Mouse (Mus musculus) CH12.LX (cell line): ENCODE measurements around the gene Parm1. TPM values are rescaled to one million over a fixed set of nuclear protein-coding genes. Genes with fewer than 3 reads are reported as not detected.

Experiments used
- DNase-seq: peaks from one replicate; pipeline ENCODE4 v3.0.0-alpha.2; 2013; ENCODE audit errors: extremely low read depth
- H3K27ac ChIP-seq: 2 replicates; pipeline ENCODE4 v1.5.1; 2012; ENCODE audit warnings: low read depth, mild to moderate bottlenecking, control low read depth, moderate library complexity; ENCODE audit not compliant: insufficient read depth
- H3K27me3 ChIP-seq: replicated peaks from 2 replicates; pipeline ENCODE3; 2012; ENCODE audit warnings: inconsistent platforms
- H3K36me3 ChIP-seq, 2 experiments: replicated peaks in 1 of 2; 2 replicates each; pipeline versions ENCODE3 to v1.6.1; 2012; ENCODE audit warnings: inconsistent platforms in 1 of 2, low read length in 1 of 2, mild to moderate bottlenecking in 1 of 2, mixed read lengths in 1 of 2, moderate library complexity in 1 of 2; ENCODE audit not compliant: control insufficient read depth in 1 of 2, insufficient read depth in 1 of 2
- H3K4me1 ChIP-seq, 2 experiments: 2 replicates each; pipeline ENCODE4 v1.6.1; 2012; ENCODE audit warnings: inconsistent platforms in 1 of 2, moderate library complexity in 1 of 2; ENCODE audit not compliant: insufficient read depth in 2 of 2, control insufficient read depth in 1 of 2
- H3K4me2 ChIP-seq: 2 replicates; pipeline ENCODE4 v1.6.1; 2012; ENCODE audit warnings: low read depth, mild to moderate bottlenecking, control low read depth; ENCODE audit not compliant: poor library complexity, insufficient read depth, severe bottlenecking
- H3K4me3 ChIP-seq, 3 experiments: fragments of 150-350 bp in 1 of 3; sonication (generic) in 1 of 3; replicated peaks in 1 of 3; 2 replicates each; pipeline versions ENCODE3 to v1.5.1; 2011 to 2012; ENCODE audit warnings: low read depth in 2 of 3, low read length in 2 of 3, mild to moderate bottlenecking in 2 of 3, moderate library complexity in 2 of 3, control low read depth in 1 of 3, improper control_type of control experiment in 1 of 3, inconsistent platforms in 1 of 3, mixed read lengths in 1 of 3; ENCODE audit not compliant: poor library complexity in 1 of 3
- H3K79me2 ChIP-seq: replicated peaks from 2 replicates; pipeline ENCODE4 v1.6.1; 2012; ENCODE audit warnings: mild to moderate bottlenecking, moderate library complexity; ENCODE audit not compliant: control insufficient read depth, poor library complexity, insufficient read depth, severe bottlenecking; ENCODE audit errors: extremely low read depth
- H3K9ac ChIP-seq: 2 replicates; pipeline ENCODE4 v1.6.1; 2012; ENCODE audit warnings: low read depth, mild to moderate bottlenecking, control low read depth, moderate library complexity; ENCODE audit not compliant: insufficient read depth
- H3K9me3 ChIP-seq: replicated peaks from 2 replicates; pipeline ENCODE3; 2012; ENCODE audit warnings: low read length, inconsistent platforms, mixed read lengths
- CHD1 ChIP-seq: IDR thresholded peaks from 2 replicates; pipeline ENCODE4 v1.6.1; 2012; ENCODE audit warnings: low read depth, low read length, improper control_type of control experiment, inconsistent platforms
- CHD2 ChIP-seq: IDR thresholded peaks from 2 replicates; pipeline ENCODE4 v1.6.1; 2011; ENCODE audit warnings: low read length, improper control_type of control experiment
- CTCF ChIP-seq, 2 experiments: IDR thresholded peaks in 1 of 2; conservative IDR thresholded peaks in 1 of 2; 2 replicates each; pipeline ENCODE4 v1.5.1; 2011 to 2012; ENCODE audit warnings: low read depth in 2 of 2, low read length in 2 of 2, improper control_type of control experiment in 1 of 2, inconsistent platforms in 1 of 2, mild to moderate bottlenecking in 1 of 2, moderate library complexity in 1 of 2
- IRF4 ChIP-seq: IDR thresholded peaks from 2 replicates; pipeline ENCODE4 v1.6.1; 2014; ENCODE audit warnings: low read depth, mild to moderate bottlenecking, inconsistent platforms, low read length, improper control_type of control experiment
- JUND ChIP-seq: conservative IDR thresholded peaks from 2 replicates; pipeline ENCODE4 v1.6.1; 2011; ENCODE audit warnings: low read depth, low read length, improper control_type of control experiment
- MAZ ChIP-seq: IDR thresholded peaks from 2 replicates; pipeline ENCODE4 v1.6.1; 2012; ENCODE audit warnings: low read depth, mild to moderate bottlenecking, inconsistent platforms, low read length, improper control_type of control experiment, moderate library complexity
- MEF2A ChIP-seq: IDR thresholded peaks from 2 replicates; pipeline ENCODE4 v1.6.1; 2014; ENCODE audit warnings: low read depth, mild to moderate bottlenecking, inconsistent platforms, low read length, improper control_type of control experiment, borderline replicate concordance
- NELFE ChIP-seq: IDR thresholded peaks from 2 replicates; pipeline ENCODE4 v1.6.1; 2011; ENCODE audit warnings: low read depth, low read length, improper control_type of control experiment
- NRF1 ChIP-seq: IDR thresholded peaks from 2 replicates; pipeline ENCODE4 v1.6.1; 2014; ENCODE audit warnings: low read depth, mild to moderate bottlenecking, inconsistent platforms, low read length, improper control_type of control experiment, moderate library complexity
- POLR2A ChIP-seq: IDR thresholded peaks from 2 replicates; pipeline ENCODE4 v1.6.1; 2011; ENCODE audit warnings: low read depth, mild to moderate bottlenecking, improper control_type of control experiment, low read length
- POLR2AphosphoS2 ChIP-seq: IDR thresholded peaks from 2 replicates; pipeline ENCODE4 v1.6.1; 2011; ENCODE audit warnings: low read depth, low read length, improper control_type of control experiment
- SIN3A ChIP-seq: IDR thresholded peaks from 2 replicates; pipeline ENCODE4 v1.6.1; 2012; ENCODE audit warnings: low read length, improper control_type of control experiment, inconsistent platforms
- TBP ChIP-seq: conservative IDR thresholded peaks from 2 replicates; pipeline ENCODE4 v1.6.1; 2011; ENCODE audit warnings: low read depth, low read length, improper control_type of control experiment
- TCF12 ChIP-seq: IDR thresholded peaks from 2 replicates; pipeline ENCODE4 v1.6.1; 2014; ENCODE audit warnings: low read depth, mild to moderate bottlenecking, inconsistent platforms, low read length, improper control_type of control experiment
- USF2 ChIP-seq: conservative IDR thresholded peaks from 2 replicates; pipeline ENCODE4 v1.6.1; 2011; ENCODE audit warnings: low read depth, low read length, improper control_type of control experiment
- ZKSCAN1 ChIP-seq: IDR thresholded peaks from 2 replicates; pipeline ENCODE4 v1.6.1; 2012; ENCODE audit warnings: low read depth, inconsistent platforms, low read length, improper control_type of control experiment, borderline replicate concordance
- ZMIZ1 ChIP-seq: IDR thresholded peaks from 2 replicates; pipeline ENCODE4 v1.6.1; 2012; ENCODE audit warnings: low read depth, mild to moderate bottlenecking, inconsistent platforms, low read length, improper control_type of control experiment
- ZNF384 ChIP-seq: IDR thresholded peaks from 2 replicates; pipeline ENCODE4 v1.6.1; 2012; ENCODE audit warnings: low read depth, low read length, improper control_type of control experiment, inconsistent platforms
- dilution Hi-C: fragments of 300-500 bp; cut with MboI; formaldehyde crosslinking; loops from 2 replicates; pipeline ENCODE4 v1.14.3; 2020; ENCODE audit warnings: low sequenced_read_pairs; ENCODE audit not compliant: extremely low pct_unique_long_range_greater_than_20kb, extremely low pct_ligation_motif_present
- in situ Hi-C: fragments of 300-500 bp; cut with MboI; formaldehyde crosslinking; loops from 3 replicates; pipeline ENCODE4 v1.14.3; 2019; ENCODE audit warnings: low sequenced_read_pairs, low pct_ligation_motif_present, low pct_unique_long_range_greater_than_20kb, mixed read lengths
- polyA plus RNA-seq: library from polyadenylated mRNA; unstranded; fragments of >175 nt; gene quantifications from 2 replicates; pipeline ENCODE4 v1.2.1, GENCODE M21; 2012; ENCODE audit warnings: low read depth; ENCODE audit not compliant: insufficient read length
- total RNA-seq, 2 experiments: library from RNA; depleted of rRNA; stranded (reverse); fragments of 300-350 nt in 1 of 2; fragments of >200 nt in 1 of 2; gene quantifications; 2 replicates each; pipeline ENCODE4 v1.2.3; 2012 to 2014

The Parm1 gene
- total and polyA plus RNA-seq, 3 experiments = 0.85 to 2.6 (median 0.90) TPM

DNA sequence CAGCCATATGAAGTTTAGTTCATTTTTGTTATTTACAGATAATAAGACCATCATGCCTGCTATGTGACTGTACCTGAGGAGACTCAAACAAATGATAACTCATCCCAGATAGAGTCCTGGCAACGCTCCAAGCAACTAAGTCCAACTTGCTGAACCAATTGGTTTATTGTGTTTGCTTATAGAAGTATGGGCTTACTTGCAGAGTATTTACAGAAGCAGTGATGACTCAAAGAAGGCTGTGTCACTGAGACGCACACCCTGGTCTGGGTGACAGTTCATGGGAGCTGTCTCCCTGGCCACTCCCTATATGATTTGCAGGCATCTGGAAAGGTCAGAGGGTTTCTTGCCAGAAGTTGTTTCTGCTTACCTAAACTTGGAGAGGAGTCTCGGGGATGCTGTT is 49.2 kb downstream of the Parm1 start:
- Histone ChIP-seq H3K27ac (no peak overlapping the region), H3K4me3 (no peak overlapping the region), H3K79me2 (no peaks in the 10 kb centered on the region), H3K4me2 (no peak overlapping the region), H3K4me1 (peaks cover 3 to 5% of the 10 kb centered on the region in 2 experiments; a peak in 2 of 4 replicates), H3K9me3 (peaks cover 3% of the 10 kb centered on the region), H3K36me3 (peaks cover 0 to 2% of the 10 kb centered on the region in 2 experiments)
- no peak for TF ChIP-seq TCF12
- no peak for TF ChIP-seq ZKSCAN1
- TF ChIP-seq SIN3A = no peak
- no peak for TF ChIP-seq POLR2AphosphoS2
- TF ChIP-seq, all 38 proteins: peak for 0
- Histone ChIP-seq H3K27me3 (no peaks in the 10 kb centered on the region), H3K9ac (no peak overlapping the region)
- dilution Hi-C loops = no loop called here
- in situ Hi-C loops = no loop called here
- no peak for DNase-seq

DNA sequence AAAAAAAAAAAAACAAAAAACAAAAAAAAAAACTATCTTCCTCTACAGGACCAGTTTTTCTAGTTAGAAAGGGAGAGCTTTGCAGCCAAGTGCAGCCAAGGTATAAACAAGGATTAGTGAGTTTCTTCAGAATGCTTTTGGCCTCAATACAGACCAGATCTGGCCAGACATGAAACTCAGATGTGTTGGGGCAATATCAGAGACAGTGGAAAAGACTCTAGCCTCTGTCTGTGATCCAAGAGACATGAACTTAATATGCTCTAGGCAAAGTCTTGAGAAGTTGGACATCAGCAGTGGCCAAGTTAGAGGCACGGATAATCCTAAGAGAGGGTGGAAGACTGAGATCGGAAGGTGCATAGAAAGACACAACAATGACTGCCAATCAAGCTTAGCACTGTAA is 56.8 kb downstream of the Parm1 start:
- no peaks in the 10 kb centered on the region for H3K79me2 ChIP-seq
- H3K4me2 ChIP-seq = no peak overlapping the region
- no peak for DNase-seq
- in situ Hi-C loops = no loop called here
- no peaks in the 10 kb centered on the region for H3K9me3 ChIP-seq
- TF ChIP-seq TBP (no peak), JUND (no peak), NRF1 (no peak), MAZ (no peak), CHD2 (no peak), ZMIZ1 (no peak), POLR2A (no peak), CTCF (conservative IDR thresholded peaks at IDR 0.05 in 1 of 2, IDR thresholded peaks at IDR 0.05 in 1 of 2; ENCODE audit: low read depth in 2 of 2, low read length in 2 of 2) (no peak), USF2 (no peak), MEF2A (no peak), CHD1 (no peak), NELFE (no peak), TCF12 (no peak), IRF4 (no peak), ZNF384 (no peak)
- TF ChIP-seq, all 38 proteins: peak for 0
- H3K4me3 ChIP-seq = no peak overlapping the region
- peaks cover 3 to 11% of the 10 kb centered on the region in 2 experiments; a peak in 2 of 4 replicates for H3K4me1 ChIP-seq
- dilution Hi-C loops = no loop called here
- H3K27me3 ChIP-seq = no peaks in the 10 kb centered on the region
- H3K36me3 ChIP-seq = peaks cover 0 to 2% of the 10 kb centered on the region in 2 experiments
- H3K9ac ChIP-seq = no peak overlapping the region
- no peak overlapping the region for H3K27ac ChIP-seq
